Mouse (Mus musculus) inflammation-experienced regulatory T-cells, adult 16 weeks (primary cell): ENCODE results near the gene Hnrnpul2. TPM values are rescaled to one million over a fixed set of nuclear protein-coding genes. Genes with fewer than 3 reads are reported as not detected.

Source experiments
- polyA plus RNA-seq: library from polyadenylated mRNA; unstranded; fragments of 100-300 nt; shearing (Covaris generic); gene quantifications from one replicate; pipeline ENCODE4 v1.2.1, GENCODE M21; 2017

Hnrnpul2 gene
- polyA plus RNA-seq, 1 experiment from 2014 or later, result 5.4 TPM

Other genes starting within 250 kb of the Hnrnpul2 start
- not detected for gene Slc22a8, start 228.8 kb upstream of the Hnrnpul2 start, polyA plus RNA-seq
- not detected for gene Slc22a6, start 202.0 kb upstream of the Hnrnpul2 start, polyA plus RNA-seq
- not detected for gene Chrm1, start 156.2 kb upstream of the Hnrnpul2 start, polyA plus RNA-seq
- 132 TPM for gene Slc3a2, start 96.6 kb upstream of the Hnrnpul2 start, polyA plus RNA-seq
- 88.5 TPM for gene Wdr74, start 84.2 kb upstream of the Hnrnpul2 start, polyA plus RNA-seq
- 1.1 TPM for gene 1700092M07Rik, start 79.3 kb upstream of the Hnrnpul2 start, polyA plus RNA-seq
- 189 TPM for gene Stx5a, start 78.6 kb upstream of the Hnrnpul2 start, polyA plus RNA-seq
- gene Nxf1, start 62.9 kb upstream of the Hnrnpul2 start, polyA plus RNA-seq, result 324 TPM
- 107 TPM for gene Tmem223, start 49.0 kb upstream of the Hnrnpul2 start, polyA plus RNA-seq
- 167 TPM for gene Tmem179b, start 45.5 kb upstream of the Hnrnpul2 start, polyA plus RNA-seq
- 6.1 TPM for gene Taf6l, start 33.6 kb upstream of the Hnrnpul2 start, polyA plus RNA-seq
- 172 TPM for gene Polr2g, start 21.4 kb upstream of the Hnrnpul2 start, polyA plus RNA-seq
- 4.3 TPM for gene Zbtb3, start 17.5 kb upstream of the Hnrnpul2 start, polyA plus RNA-seq
- gene Ttc9c, start 677 bp upstream of the Hnrnpul2 start, polyA plus RNA-seq, result 57.9 TPM
- not detected for gene AC129217.1, start 9.8 kb downstream of the Hnrnpul2 start, polyA plus RNA-seq
- gene Bscl2, start 17.5 kb downstream of the Hnrnpul2 start, polyA plus RNA-seq, result 112 TPM
- gene Gng3, start 19.2 kb downstream of the Hnrnpul2 start, polyA plus RNA-seq, result 0.45 TPM
- not detected for gene Lrrn4cl, start 30.8 kb downstream of the Hnrnpul2 start, polyA plus RNA-seq
- 165 TPM for gene Ubxn1, start 51.5 kb downstream of the Hnrnpul2 start, polyA plus RNA-seq
- gene Uqcc3, start 60.9 kb downstream of the Hnrnpul2 start, polyA plus RNA-seq, result 82.7 TPM
- gene Lbhd1, start 63.7 kb downstream of the Hnrnpul2 start, polyA plus RNA-seq, result 75.6 TPM
- gene Gm49403, start 63.9 kb downstream of the Hnrnpul2 start, polyA plus RNA-seq, result not detected
- 74.5 TPM for gene 1810009A15Rik, start 68.8 kb downstream of the Hnrnpul2 start, polyA plus RNA-seq
- not detected for gene Gm49416, start 68.9 kb downstream of the Hnrnpul2 start, polyA plus RNA-seq
- 55.6 TPM for gene Ints5, start 73.0 kb downstream of the Hnrnpul2 start, polyA plus RNA-seq
- 145 TPM for gene Ganab, start 78.1 kb downstream of the Hnrnpul2 start, polyA plus RNA-seq
- 37.2 TPM for gene B3gat3, start 100.4 kb downstream of the Hnrnpul2 start, polyA plus RNA-seq
- 11.8 TPM for gene Rom1, start 109.3 kb downstream of the Hnrnpul2 start, polyA plus RNA-seq
- gene Eml3, start 109.5 kb downstream of the Hnrnpul2 start, polyA plus RNA-seq, result 76.0 TPM
- gene Mta2, start 121.9 kb downstream of the Hnrnpul2 start, polyA plus RNA-seq, result 248 TPM
- gene Tut1, start 133.8 kb downstream of the Hnrnpul2 start, polyA plus RNA-seq, result 55.5 TPM
- gene Eef1g, start 147.0 kb downstream of the Hnrnpul2 start, polyA plus RNA-seq, result 297 TPM
- gene Ahnak, start 169.3 kb downstream of the Hnrnpul2 start, polyA plus RNA-seq, result 137 TPM